8 mouse cellular contexts compared by ENCODE assay signal in the genomic region with DNA sequence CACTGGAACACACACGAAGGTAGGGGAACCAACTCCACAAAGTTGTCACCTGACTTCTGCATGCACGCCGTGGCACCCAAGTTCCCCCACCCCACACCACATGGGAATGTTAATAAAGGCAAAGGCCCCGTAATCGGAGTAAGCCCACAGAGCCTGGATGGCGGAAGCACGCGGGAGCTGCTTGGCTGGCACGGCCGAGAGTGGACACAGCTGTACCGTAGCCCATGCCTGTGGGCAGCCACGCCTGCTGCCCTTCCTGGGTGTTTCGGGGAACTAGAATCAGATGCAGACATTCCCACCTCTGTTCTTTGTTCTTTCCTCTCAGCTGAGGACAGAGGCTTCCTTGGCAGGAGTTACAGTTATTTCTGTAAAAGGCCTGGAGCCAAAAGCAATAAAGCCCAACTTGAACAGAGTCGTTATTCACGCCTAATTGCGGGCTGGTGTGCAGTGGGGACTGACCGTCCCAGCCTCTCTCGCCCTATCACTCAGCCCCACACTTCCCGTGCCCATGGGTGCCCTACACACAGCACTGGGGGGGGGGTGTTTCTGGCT. TPM values are rescaled to one million over a fixed set of nuclear protein-coding genes. Genes with fewer than 3 reads are reported as not detected.
A peak's percentile ranks its signal among the peaks of the same experiment; 100 is the strongest.
DNase-seq lines count a peak whose midpoint lies in the region; ATAC-seq and TF ChIP-seq lines count a peak whose summit lies in the region.

No protein-coding gene starts in this region.

- H3K4me1 ChIP-seq in heart, embryonic 11.5 days (ENCODE audit: control insufficient read depth, insufficient read depth, low read length), result peaks cover 70% of the 10 kb centered on the region
- peaks cover 40% of the 10 kb centered on the region for H3K4me1 ChIP-seq in kidney, postnatal 0 days (replicated peaks; ENCODE audit: insufficient read depth, low read length)
- H3K4me1 ChIP-seq in midbrain, embryonic 15.5 days, result peaks cover 11% of the 10 kb centered on the region

- peak overlapping the region; percentile 40 for H3K4me3 ChIP-seq in gastrocnemius, adult 2 months
- no peak overlapping the region for H3K4me3 ChIP-seq in heart, embryonic 11.5 days (ENCODE audit: low read depth, low read length)
- H3K4me3 ChIP-seq in kidney, postnatal 0 days (replicated peaks; ENCODE audit: low read depth, low read length), result no peak overlapping the region
- H3K4me3 ChIP-seq in midbrain, embryonic 15.5 days, result no peak overlapping the region

- CTCF ChIA-PET in Patski (lab: Charles Lee), result no interaction called here

- 0 out of 2 replicates have a peak overlapping the region, but pooled peaks have one; percentile 24 for H3K9ac ChIP-seq in heart, embryonic 11.5 days (ENCODE audit: low read depth, low read length)
- H3K9ac ChIP-seq in kidney, postnatal 0 days (ENCODE audit: low read depth, low read length), result 0 out of 2 replicates have a peak overlapping the region, but pooled peaks have one; percentile 10
- no peak overlapping the region for H3K9ac ChIP-seq in midbrain, embryonic 15.5 days

- H3K9me3 ChIP-seq in heart, embryonic 11.5 days (replicated peaks; ENCODE audit: control insufficient read depth, low read length), result no peaks in the 10 kb centered on the region
- H3K9me3 ChIP-seq in kidney, postnatal 0 days (replicated peaks; ENCODE audit: low read length), result no peaks in the 10 kb centered on the region
- H3K9me3 ChIP-seq in midbrain, embryonic 15.5 days, result no peaks in the 10 kb centered on the region

- in situ Hi-C loops in Patski (cut with MboI; ENCODE audit: low pct_unique_long_range_greater_than_20kb), result no loop called here

- peak; percentile 57 for DNase-seq in gastrocnemius, adult 2 months
- no peak for DNase-seq in gastrocnemius, postnatal 25 days
- peak; percentile 63 for DNase-seq in Patski (ENCODE audit: low read depth, low spot score)
- peak; percentile 80 for DNase-seq in kidney, postnatal 0 days (ENCODE audit: low spot score)
- DNase-seq in spleen, postnatal 4 days (ENCODE audit: low spot score in 2 of 2), result no peak
- DNase-seq in gastrocnemius, postnatal 36 days, result no peak

- POLR2A ChIA-PET in Patski (lab: Charles Lee), result interaction anchor here (0.7 kb wide), 1 partner anchor 59 kb away, joined by 5 read pairs; no protein-coding TSS in a partner anchor

- H3K27ac ChIP-seq in gastrocnemius, adult 2 months, result peak overlapping the region; percentile 38
- peak overlapping the region; percentile 47 for H3K27ac ChIP-seq in heart, embryonic 11.5 days (ENCODE audit: low read depth, low read length)
- H3K27ac ChIP-seq in kidney, postnatal 0 days, result peak overlapping the region; percentile 80
- peak overlapping the region; percentile 17 for H3K27ac ChIP-seq in midbrain, embryonic 15.5 days

- H3K4me2 ChIP-seq in heart, embryonic 11.5 days, result no peak overlapping the region
- H3K4me2 ChIP-seq in kidney, postnatal 0 days (ENCODE audit: low read length), result peak overlapping the region; percentile 24; the same call in 1 of the 2 replicates
- H3K4me2 ChIP-seq in midbrain, embryonic 15.5 days, result no peak overlapping the region

- H3K36me3 ChIP-seq in heart, embryonic 11.5 days (ENCODE audit: control insufficient read depth, insufficient read depth, low read length), result no peaks in the 10 kb centered on the region
- H3K36me3 ChIP-seq in kidney, postnatal 0 days (ENCODE audit: insufficient read depth, low read length), result no peaks in the 10 kb centered on the region
- H3K36me3 ChIP-seq in midbrain, embryonic 15.5 days (replicated peaks), result no peaks in the 10 kb centered on the region

- intact Hi-C loops in gastrocnemius, adult 2 months (cut with DNase I), result no loop called here
- intact Hi-C loops in gastrocnemius, postnatal 36 days (cut with DNase I), result no loop called here

- no peaks in the 10 kb centered on the region for H3K27me3 ChIP-seq in Patski
- H3K27me3 ChIP-seq in heart, embryonic 11.5 days (ENCODE audit: control insufficient read depth, insufficient read depth, low read length), result no peaks in the 10 kb centered on the region
- no peaks in the 10 kb centered on the region for H3K27me3 ChIP-seq in kidney, postnatal 0 days (ENCODE audit: insufficient read depth, low read length)
- H3K27me3 ChIP-seq in midbrain, embryonic 15.5 days (replicated peaks), result no peaks in the 10 kb centered on the region

- WGBS in heart, embryonic 11.5 days (ENCODE audit: insufficient replicate concordance), result 59% methylated on average over 19 of the region's 19 CpGs
- 14% methylated on average over 19 of the region's 19 CpGs for WGBS in kidney, postnatal 0 days
- 59% methylated on average over 19 of the region's 19 CpGs for WGBS in midbrain, embryonic 15.5 days

- peak; percentile 51 for ATAC-seq in Patski
- no peak for ATAC-seq in heart, embryonic 11.5 days (replicated peaks; ENCODE audit: insufficient number of reproducible peaks, low FRiP score, low TSS enrichment)
- peak; percentile 64 for ATAC-seq in kidney, postnatal 0 days (replicated peaks; ENCODE audit: low FRiP score, low read depth)
- peak; percentile 53 for ATAC-seq in midbrain, embryonic 15.5 days (replicated peaks)

- no peak for TF ChIP-seq CTCF in gastrocnemius, adult 2 months (IDR thresholded peaks at IDR 0.05)
- no peak for TF ChIP-seq CTCF in Patski (IDR thresholded peaks at IDR 0.05)
- no peak for TF ChIP-seq CTCF in kidney, postnatal 0 days (IDR thresholded peaks at IDR 0.05; ENCODE audit: low read depth)

RNA-seq across cellular contexts. Expression of gene Sulf2, which starts 12.8 kb away (rescaled TPM):
- 10 to 100 TPM in 1 of 2 experiments, 1 to 10 TPM in 1; 5.9 to 12.2 TPM for total RNA-seq in gastrocnemius, adult 2 months (2021)
- total RNA-seq in gastrocnemius, postnatal 25 days (2021), result 10 to 100 TPM; 11.1 to 19.3 TPM
- polyA plus RNA-seq in Patski (2021), result 31.6 TPM
- 111 and 114 TPM in 2 replicates for polyA plus RNA-seq in heart, embryonic 11.5 days (2014; fragmentation: Nextera tagmentation; extraction: Ambion mirVana)
- polyA plus RNA-seq in kidney, postnatal 0 days (2015; fragmentation: Nextera tagmentation; extraction: Ambion mirVana), result 43.6 and 45.1 TPM in 2 replicates
- polyA plus RNA-seq in midbrain, embryonic 15.5 days (2015; fragmentation: Nextera tagmentation; extraction: Ambion mirVana), result 106 and 108 TPM in 2 replicates
- 10 to 100 TPM in 1 of 2 experiments, 1 to 10 TPM in 1; 7.9 to 10.5 TPM for total RNA-seq in gastrocnemius, postnatal 36 days (2021)

Comparison
In these comparisons a context has a peak if more than half of its experiments do, and no peak if none do; other contexts are left out.
1. DNase-seq: peak in gastrocnemius, adult 2 months (single experiment), Patski (single experiment) and kidney, postnatal 0 days (single experiment); none in gastrocnemius, postnatal 25 days (single experiment), spleen, postnatal 4 days (0 of 2) and gastrocnemius, postnatal 36 days (0 of 2).
2. H3K27ac ChIP-seq: peak in every context shown above with its lines; median percentile 80 in kidney, postnatal 0 days; 47 in heart, embryonic 11.5 days; 38 in gastrocnemius, adult 2 months; 17 in midbrain, embryonic 15.5 days.